Mouse (Mus musculus) liver, embryonic 14.5 days (tissue): ENCODE measurements around the gene Awat1.

Source experiments
- CTCF ChIP-seq: IDR thresholded peaks from 2 replicates; pipeline ENCODE4 v1.5.1; 2016; ENCODE audit warnings: antibody characterized with exemption, low read depth, control low read depth
- EP300 ChIP-seq: IDR thresholded peaks from 2 replicates; pipeline ENCODE4 v1.6.1; 2016; ENCODE audit warnings: antibody characterized with exemption, low read depth

GRCm38 (mm10) chrX:100565696-100566095, 6.4 kb upstream of the Awat1 start:
- TF ChIP-seq CTCF (no peak), EP300 (no peak)
